ENCODE assay signal across 7 mouse cellular contexts in the genomic region with DNA sequence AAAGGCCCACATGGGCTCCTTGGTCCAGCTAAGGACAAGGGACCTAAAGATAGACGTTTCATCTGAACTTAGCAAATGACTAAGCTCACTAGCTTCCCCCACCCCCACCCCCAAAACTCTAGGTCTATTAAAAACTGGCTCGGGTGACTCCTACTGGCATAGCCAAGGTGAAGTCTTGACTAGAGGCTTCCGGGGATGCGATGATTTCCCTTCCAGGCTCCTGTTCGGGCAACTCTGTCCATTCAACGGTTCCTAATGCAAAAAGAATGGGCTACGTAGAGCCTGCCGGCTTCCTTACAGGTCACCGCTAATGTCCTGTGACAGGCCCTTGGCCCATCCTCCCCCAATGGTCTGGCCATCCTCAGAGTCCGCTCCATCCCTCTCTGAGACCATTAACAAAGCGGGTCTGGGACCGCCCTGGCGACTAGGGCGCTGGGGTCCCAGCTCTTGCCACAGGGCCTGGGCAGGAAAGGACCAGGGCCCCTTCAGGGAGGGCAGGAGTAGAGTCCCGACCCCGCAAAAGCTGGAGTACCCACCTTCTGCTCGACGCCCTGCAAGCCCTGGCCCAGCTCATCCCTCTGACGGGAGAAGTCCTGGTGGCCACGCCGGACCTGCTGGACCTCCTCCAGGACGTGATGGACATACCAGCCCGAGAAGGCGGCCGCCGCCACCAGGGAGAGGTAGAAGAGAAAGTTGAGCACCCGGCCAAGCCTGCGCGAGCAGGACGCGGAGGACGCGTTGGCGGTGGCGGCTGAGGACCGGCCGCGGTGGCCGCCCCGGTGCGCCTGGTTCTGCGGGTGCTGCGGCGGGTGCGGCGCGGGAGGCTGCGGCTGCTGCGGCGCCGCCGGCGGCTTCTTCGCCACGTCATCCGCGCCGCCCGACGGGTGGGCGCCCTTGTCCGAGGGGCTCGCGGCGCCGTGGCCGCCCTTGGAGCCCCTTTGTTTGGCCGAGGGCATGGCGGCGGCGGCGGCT. TPM values are rescaled to one million over a fixed set of nuclear protein-coding genes. Genes with fewer than 3 reads are reported as not detected.
A peak's percentile ranks its signal among the peaks of the same experiment; 100 is the strongest.
DNase-seq lines count a peak whose midpoint lies in the region; ATAC-seq and TF ChIP-seq lines count a peak whose summit lies in the region.

No protein-coding gene starts in this region.

- H3K27me3 ChIP-seq in embryonic facial prominence, embryonic 15.5 days, result no peaks in the 10 kb centered on the region
- no peaks in the 10 kb centered on the region for H3K27me3 ChIP-seq in heart, embryonic 14.5 days (ENCODE audit: control insufficient read depth, insufficient read depth, low read length)

- in situ Hi-C loops in ES-E14 (cut with MboI; ENCODE audit: low sequenced_read_pairs in 2 of 2, unreplicated experiment in 2 of 2), result no loop called here

- WGBS in bone marrow, adult 2 months, result 5% methylated on average over 71 of the region's 72 CpGs
- under 1% methylated on average over 72 of the region's 72 CpGs for WGBS in embryonic facial prominence, embryonic 15.5 days
- under 1% methylated on average over 52 of the region's 72 CpGs for WGBS in heart, embryonic 14.5 days

- peak; percentile 3; the same call in 1 of the 2 replicates for ATAC-seq in embryonic facial prominence, embryonic 15.5 days (ENCODE audit: insufficient number of reproducible peaks, low FRiP score, low TSS enrichment, low read depth)
- ATAC-seq in heart, embryonic 14.5 days (ENCODE audit: insufficient number of reproducible peaks, insufficient read depth, low FRiP score, low read depth), result peak; percentile 45

- H3K9ac ChIP-seq in ES-E14 (ENCODE audit: insufficient read depth, low read depth, low read length, poor library complexity, severe bottlenecking), result peak overlapping the region; percentile 86
- H3K9ac ChIP-seq in embryonic facial prominence, embryonic 15.5 days, result peak overlapping the region; percentile 97
- peak overlapping the region; percentile 98 for H3K9ac ChIP-seq in heart, embryonic 14.5 days (ENCODE audit: low read length)

- no peak for TF ChIP-seq POLR2A in bone marrow, adult 2 months (IDR thresholded peaks at IDR 0.05; ENCODE audit: borderline replicate concordance, control insufficient read depth, low read depth, low read length)

- H3K9me3 ChIP-seq in ES-E14 (ENCODE audit: control insufficient read depth, insufficient read depth, low read depth, low read length), result no peaks in the 10 kb centered on the region
- no peaks in the 10 kb centered on the region for H3K9me3 ChIP-seq in embryonic facial prominence, embryonic 15.5 days (replicated peaks)
- H3K9me3 ChIP-seq in heart, embryonic 14.5 days (ENCODE audit: control insufficient read depth, low read length), result no peaks in the 10 kb centered on the region

- H3K4me3 ChIP-seq in ES-E14 (ENCODE audit: insufficient read depth in 1 of 2, low read depth in 1 of 2, low read length in 2 of 2, poor library complexity in 1 of 2, severe bottlenecking in 1 of 2), result peak overlapping the region; percentile 89
- peak overlapping the region; percentile 86 for H3K4me3 ChIP-seq in bone marrow, adult 2 months (replicated peaks; ENCODE audit: control insufficient read depth, low read depth, low read length)
- H3K4me3 ChIP-seq in embryonic facial prominence, embryonic 15.5 days (replicated peaks), result peak overlapping the region; percentile 88
- H3K4me3 ChIP-seq in heart, embryonic 14.5 days (ENCODE audit: control insufficient read depth in 1 of 2, insufficient read depth in 1 of 2, low read depth in 1 of 2, low read length in 2 of 2), result peak overlapping the region; percentile 72 to 96

- TF ChIP-seq CTCF in bone marrow, adult 2 months (IDR thresholded peaks at IDR 0.05; ENCODE audit: control insufficient read depth, insufficient read depth, low read length), result no peak

- H3K36me3 ChIP-seq in ES-E14 (ENCODE audit: control insufficient read depth, insufficient read depth, low read length, poor library complexity, severe bottlenecking), result peaks cover 11% of the 10 kb centered on the region; the same call in 1 of the 2 replicates
- H3K36me3 ChIP-seq in embryonic facial prominence, embryonic 15.5 days, result peaks cover 16% of the 10 kb centered on the region
- peaks cover 19% of the 10 kb centered on the region for H3K36me3 ChIP-seq in heart, embryonic 14.5 days (ENCODE audit: control insufficient read depth, insufficient read depth, low read length)

- H3K27ac ChIP-seq in ES-E14 (ENCODE audit: insufficient read depth, low read depth, low read length, poor library complexity, severe bottlenecking), result no peak overlapping the region
- H3K27ac ChIP-seq in bone marrow, adult 2 months (ENCODE audit: control insufficient read depth, insufficient read depth, low read depth, low read length, poor library complexity), result peak overlapping the region; percentile 94
- peak overlapping the region; percentile 88 for H3K27ac ChIP-seq in embryonic facial prominence, embryonic 15.5 days (replicated peaks)
- H3K27ac ChIP-seq in heart, embryonic 14.5 days (replicated peaks in 1 of 2; ENCODE audit: control insufficient read depth in 1 of 2, insufficient read depth in 1 of 2, low read depth in 2 of 2, low read length in 2 of 2), result peak overlapping the region; percentile 86 to 95

- no peak for DNase-seq in ES-E14 (ENCODE audit: low read depth, low spot score)
- DNase-seq in kidney, postnatal 14 days, result peak; percentile 65
- peak; percentile 48 for DNase-seq in lung, postnatal 36 days
- peak; percentile 55 for DNase-seq in right cerebral cortex, postnatal 14 days

- peaks cover 11 to 23% of the 10 kb centered on the region in 2 experiments for H3K4me1 ChIP-seq in ES-E14 (ENCODE audit: control insufficient read depth in 2 of 2, insufficient read depth in 2 of 2, low read length in 2 of 2, poor library complexity in 1 of 2)
- peaks cover 10% of the 10 kb centered on the region for H3K4me1 ChIP-seq in bone marrow, adult 2 months (ENCODE audit: control insufficient read depth, insufficient read depth, low read length)
- H3K4me1 ChIP-seq in embryonic facial prominence, embryonic 15.5 days, result peaks cover 44% of the 10 kb centered on the region
- H3K4me1 ChIP-seq in heart, embryonic 14.5 days (ENCODE audit: control insufficient read depth in 2 of 2, insufficient read depth in 2 of 2, low read length in 2 of 2), result peaks cover 30 to 38% of the 10 kb centered on the region in 2 experiments

- H3K4me2 ChIP-seq in embryonic facial prominence, embryonic 15.5 days (replicated peaks), result peak overlapping the region; percentile 58
- peak overlapping the region; percentile 89 for H3K4me2 ChIP-seq in heart, embryonic 14.5 days (ENCODE audit: low read length)

TF ChIP-seq in ES-E14, 5 proteins besides CTCF, POLR2A, EP300 and RAD21:
- TF ChIP-seq HCFC1 (IDR thresholded peaks at IDR 0.05; ENCODE audit: borderline replicate concordance, insufficient read depth, low read length) (no peak), ZC3H11A (IDR thresholded peaks at IDR 0.05; ENCODE audit: borderline replicate concordance, low read depth, low read length) (no peak), MAFK (IDR thresholded peaks at IDR 0.05; ENCODE audit: insufficient read depth, low read depth, low read length) (no peak), CHD2 (IDR thresholded peaks at IDR 0.05; ENCODE audit: low read depth, low read length) (no peak), ZNF384 (IDR thresholded peaks at IDR 0.05; ENCODE audit: low read depth, low read length) (no peak)

RNA-seq across cellular contexts. Expression of gene Ckap4, which starts 0.7 kb away (rescaled TPM):
- total RNA-seq in ES-E14 (2012; rRNA removed), result 86.8 and 120 TPM in 2 replicates
- 12.5 and 27.6 TPM in 2 replicates for polyA plus RNA-seq in bone marrow, adult 2 months (2011; ENCODE audit: insufficient read depth, insufficient read length, low replicate concordance, missing spikeins)
- polyA plus RNA-seq in embryonic facial prominence, embryonic 15.5 days (2015; fragmentation: Nextera tagmentation; extraction: Ambion mirVana), result 134 and 141 TPM in 2 replicates
- 106 and 116 TPM in 2 replicates for polyA plus RNA-seq in heart, embryonic 14.5 days (2014; fragmentation: Nextera tagmentation; extraction: Ambion mirVana)

RNA-seq across cellular contexts. Expression of gene Tcp11l2, which starts 43.2 kb away (rescaled TPM):
- total RNA-seq in ES-E14 (2012; rRNA removed), result 2.8 and 2.9 TPM in 2 replicates
- polyA plus RNA-seq in bone marrow, adult 2 months (2011; ENCODE audit: insufficient read depth, insufficient read length, low replicate concordance, missing spikeins), result 35.7 and 37.2 TPM in 2 replicates
- 19.2 and 22.4 TPM in 2 replicates for polyA plus RNA-seq in embryonic facial prominence, embryonic 15.5 days (2015; fragmentation: Nextera tagmentation; extraction: Ambion mirVana)
- polyA plus RNA-seq in heart, embryonic 14.5 days (2014; fragmentation: Nextera tagmentation; extraction: Ambion mirVana), result 36.2 and 36.6 TPM in 2 replicates
